Mouse (Mus musculus): Measurements from ENCODE around the gene Agtpbp1. TPM values are rescaled to one million over a fixed set of nuclear protein-coding genes. Genes with fewer than 3 reads are reported as not detected.
"Not testable (repeated sequence)": the region's sequence is repeated elsewhere in the genome, so short reads cannot be mapped to it uniquely, and the experiment has no call there.

Gene Agtpbp1
- polyA plus RNA-seq, 1 experiment from 2014 or later, result 24.6 TPM

DNA sequence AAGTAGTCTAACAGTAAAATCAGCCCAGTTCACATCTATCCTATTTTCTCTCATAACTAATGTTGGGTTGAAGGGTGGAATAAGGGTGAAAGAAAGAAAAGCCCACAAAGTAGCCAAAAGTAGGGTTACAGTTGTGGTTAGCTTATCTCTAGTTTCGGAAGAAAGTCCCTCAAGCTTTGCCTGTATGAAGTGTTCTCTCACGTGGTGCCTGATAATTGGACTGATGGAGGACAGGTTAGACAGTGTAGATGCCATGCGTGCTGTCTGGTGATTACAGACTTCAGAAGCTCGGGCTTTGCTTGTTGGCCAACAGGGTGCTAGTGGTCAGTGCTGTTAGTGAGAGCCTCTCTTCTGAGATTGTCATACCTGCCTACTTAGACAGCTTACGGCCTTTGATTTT is 18.1 kb upstream of the Agtpbp1 start:
- H3K36me3 ChIP-seq (ENCODE audit: inconsistent target), result peaks cover 32% of the 10 kb centered on the region
- H3K79me2 ChIP-seq (ENCODE audit: inconsistent target), result no peaks in the 10 kb centered on the region
- 98% methylated on average over 5 of the region's 5 CpGs for WGBS (ENCODE audit: missing documents)
- no peak overlapping the region for H3K27ac ChIP-seq
- no peak overlapping the region for H3K4me3 ChIP-seq (ENCODE audit: inconsistent target)

DNA sequence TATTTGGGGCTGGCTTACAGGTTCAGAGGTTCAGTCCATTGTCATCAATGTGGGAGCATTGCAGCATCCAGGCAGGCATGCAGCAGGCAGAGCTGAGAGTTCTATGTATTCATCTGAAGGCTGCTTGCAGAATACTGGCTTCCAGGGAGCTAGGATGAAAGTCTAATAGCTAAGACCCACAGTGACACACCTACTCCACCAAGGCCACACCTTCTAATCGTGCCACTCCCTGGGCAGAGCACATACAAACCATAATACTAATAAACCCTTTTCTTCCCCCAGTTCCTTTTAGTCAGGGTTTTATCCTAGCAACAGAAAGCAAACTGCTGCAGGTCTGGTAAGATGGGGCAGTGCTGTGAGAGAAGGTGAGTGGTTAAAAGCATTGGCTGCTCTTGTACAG is 7.6 kb upstream of the Agtpbp1 start:
- Histone ChIP-seq H3K36me3 (ENCODE audit: inconsistent target) (peaks cover 28% of the 10 kb centered on the region; the same call in 1 of the 2 replicates), H3K4me3 (ENCODE audit: inconsistent target) (no peak overlapping the region), H3K27ac (no peak overlapping the region), H3K79me2 (ENCODE audit: inconsistent target) (peaks cover 10% of the 10 kb centered on the region; the same call in 1 of the 2 replicates)
- WGBS (ENCODE audit: missing documents), result 92% methylated on average over 1 of the region's 1 CpGs

DNA sequence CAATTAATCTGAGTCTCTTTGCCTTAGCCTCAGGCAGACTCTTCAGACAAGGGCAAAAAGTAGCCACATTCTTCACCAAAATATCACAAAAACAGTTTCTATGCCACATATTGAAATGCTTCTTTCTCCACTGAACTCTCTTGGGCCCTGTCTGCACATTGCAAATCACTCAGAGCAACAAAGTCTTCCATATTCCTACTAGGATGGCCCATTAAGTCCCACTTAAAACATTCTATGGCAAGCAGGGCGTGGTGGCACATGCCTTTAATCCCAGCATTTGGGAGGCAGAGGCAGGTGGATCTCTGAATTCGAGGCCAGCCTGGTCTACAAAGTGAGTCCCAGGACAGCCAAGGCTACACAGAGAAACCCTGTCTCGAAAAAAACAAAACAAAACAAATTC is 7.0 kb upstream of the Agtpbp1 start:
- 96% methylated on average over 3 of the region's 3 CpGs for WGBS (ENCODE audit: missing documents)
- H3K27ac ChIP-seq; H3K4me3 ChIP-seq (ENCODE audit: inconsistent target): not testable (repeated sequence)
- H3K79me2 ChIP-seq (ENCODE audit: inconsistent target), result peaks cover 16% of the 10 kb centered on the region; the same call in 1 of the 2 replicates
- H3K36me3 ChIP-seq (ENCODE audit: inconsistent target), result peaks cover 28% of the 10 kb centered on the region; the same call in 1 of the 2 replicates

DNA sequence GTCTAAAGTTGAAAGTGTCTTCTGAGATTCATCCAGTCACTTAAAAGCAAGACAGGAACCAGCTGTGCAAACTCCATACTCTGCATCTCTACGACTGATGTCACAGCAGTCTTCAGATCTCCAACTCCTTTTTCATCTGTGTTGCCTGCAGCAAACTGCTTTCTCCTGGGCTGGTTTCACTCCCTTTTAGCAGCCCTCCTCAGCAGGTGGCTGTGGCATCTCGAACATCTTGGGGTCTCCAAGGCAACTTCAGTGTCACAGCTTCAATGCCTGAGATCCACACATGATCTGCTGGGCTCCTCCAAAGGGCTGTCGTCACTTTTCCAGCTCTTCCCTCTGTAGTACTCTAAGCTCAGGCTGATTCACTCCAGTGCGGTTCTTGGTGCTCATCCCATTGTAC is 5.7 kb upstream of the Agtpbp1 start:
- Histone ChIP-seq H3K36me3 (ENCODE audit: inconsistent target) (peaks cover 28% of the 10 kb centered on the region; the same call in 1 of the 2 replicates), H3K27ac (no peak overlapping the region), H3K79me2 (ENCODE audit: inconsistent target) (peaks cover 28% of the 10 kb centered on the region; the same call in 1 of the 2 replicates), H3K4me3 (ENCODE audit: inconsistent target) (no peak overlapping the region)
- WGBS (ENCODE audit: missing documents), result 93% methylated on average over 4 of the region's 4 CpGs

DNA sequence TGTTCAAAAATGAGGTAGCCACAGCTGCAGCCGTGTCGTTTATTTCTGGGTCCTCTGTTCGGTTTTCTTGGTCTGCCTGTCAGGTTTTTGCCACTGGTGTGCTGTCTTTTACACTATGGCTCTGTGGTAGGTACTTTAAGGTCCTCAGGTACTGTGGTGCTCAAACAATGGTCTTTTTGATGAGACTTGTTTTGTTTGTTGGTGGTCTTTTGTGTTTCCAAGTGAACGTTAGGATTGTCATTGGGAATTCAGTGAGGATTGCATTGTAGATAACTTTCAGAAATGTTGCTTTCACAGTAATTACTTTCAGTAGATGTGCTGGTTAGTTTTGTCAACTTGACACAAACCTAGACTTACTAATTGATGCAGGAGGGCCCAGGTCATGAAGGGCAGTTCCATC is 4.6 kb upstream of the Agtpbp1 start:
- H3K79me2 ChIP-seq (ENCODE audit: inconsistent target), result peaks cover 29% of the 10 kb centered on the region; the same call in 1 of the 2 replicates
- WGBS (ENCODE audit: missing documents), result 95% methylated on average over 4 of the region's 4 CpGs
- H3K36me3 ChIP-seq (ENCODE audit: inconsistent target), result peaks cover 28% of the 10 kb centered on the region; the same call in 1 of the 2 replicates
- no peak overlapping the region for H3K4me3 ChIP-seq (ENCODE audit: inconsistent target)
- H3K27ac ChIP-seq, result no peak overlapping the region

DNA sequence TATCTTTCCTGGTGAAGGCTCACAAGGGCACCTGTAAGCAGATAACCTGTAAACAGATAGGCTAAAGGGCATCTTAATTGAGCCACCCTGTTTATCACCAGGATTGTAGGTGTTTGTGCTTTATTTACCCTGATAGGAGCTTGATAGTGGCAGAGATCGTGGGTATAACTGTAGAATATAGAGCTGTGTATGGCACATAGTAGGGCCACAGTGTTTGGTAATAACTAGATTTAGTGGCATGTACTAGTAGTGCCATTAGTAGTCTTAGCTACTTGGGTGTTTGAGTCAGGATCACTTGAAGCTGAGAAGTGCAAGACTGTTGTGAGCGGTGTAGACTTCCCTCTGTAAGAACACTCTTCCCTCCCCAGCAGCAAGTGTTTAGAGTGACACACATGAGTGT is 2.2 kb upstream of the Agtpbp1 start:
- 92% methylated on average over 2 of the region's 2 CpGs for WGBS (ENCODE audit: missing documents)
- Histone ChIP-seq H3K79me2 (ENCODE audit: inconsistent target) (peaks cover 24% of the 10 kb centered on the region; the same call in 1 of the 2 replicates), H3K4me3 (ENCODE audit: inconsistent target) (no peak overlapping the region), H3K27ac (no peak overlapping the region), H3K36me3 (ENCODE audit: inconsistent target) (peaks cover 22% of the 10 kb centered on the region; the same call in 1 of the 2 replicates)

DNA sequence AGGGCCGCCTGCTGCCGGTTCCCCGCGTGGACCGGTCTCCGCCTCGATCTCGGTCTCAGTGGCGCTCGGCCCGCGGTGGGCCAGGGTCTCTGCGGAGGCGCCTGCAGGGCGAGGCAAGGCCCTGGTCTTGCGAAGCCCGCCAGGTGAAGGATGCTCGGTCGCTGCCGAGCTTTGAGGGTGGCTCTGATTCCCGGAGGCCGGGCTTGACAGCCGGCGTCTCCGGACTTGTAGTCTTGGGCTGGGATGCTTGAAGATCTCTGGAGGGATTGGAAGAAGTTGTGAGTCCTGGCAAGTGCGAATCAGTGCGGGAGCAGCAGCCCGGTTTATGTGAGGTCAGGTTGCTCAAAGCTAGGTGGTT is 600 bp upstream of the Agtpbp1 start:
- peaks cover 24% of the 10 kb centered on the region; the same call in 1 of the 2 replicates for H3K79me2 ChIP-seq (ENCODE audit: inconsistent target)
- H3K4me3 ChIP-seq (ENCODE audit: inconsistent target), result peak overlapping the region; percentile 54
- H3K36me3 ChIP-seq (ENCODE audit: inconsistent target), result 0 out of 2 replicates have a peak, but pooled peaks cover 8% of the 10 kb centered on the region
- no peak overlapping the region for H3K27ac ChIP-seq
- WGBS (ENCODE audit: missing documents), result 0% methylated on average over 24 of the region's 28 CpGs

DNA sequence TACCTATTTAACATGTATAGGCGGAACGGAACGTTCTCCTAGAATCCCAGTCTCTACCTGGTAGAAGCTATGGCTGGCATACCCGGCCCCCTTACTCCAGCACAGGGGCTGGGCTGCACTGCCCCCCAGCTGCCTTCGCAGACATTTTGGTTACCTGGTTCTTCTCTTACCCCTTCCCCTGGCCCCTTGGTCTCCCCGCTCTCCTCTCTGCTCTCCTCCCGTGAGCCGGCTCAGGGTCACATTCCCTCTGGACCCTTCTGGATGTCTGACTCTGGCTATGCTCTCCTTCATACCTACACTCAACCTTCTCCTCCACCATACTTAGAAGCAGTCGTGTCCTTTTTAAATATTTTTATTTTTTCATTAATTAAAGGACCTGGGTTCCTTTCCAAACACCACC is 546 bp downstream of the Agtpbp1 start:
- Histone ChIP-seq H3K27ac (peak overlapping the region; percentile 43), H3K36me3 (ENCODE audit: inconsistent target) (0 out of 2 replicates have a peak, but pooled peaks cover 7% of the 10 kb centered on the region), H3K79me2 (ENCODE audit: inconsistent target) (peaks cover 24% of the 10 kb centered on the region; the same call in 1 of the 2 replicates), H3K4me3 (ENCODE audit: inconsistent target) (peak overlapping the region; percentile 35)
- WGBS (ENCODE audit: missing documents), result 9% methylated on average over 9 of the region's 9 CpGs

DNA sequence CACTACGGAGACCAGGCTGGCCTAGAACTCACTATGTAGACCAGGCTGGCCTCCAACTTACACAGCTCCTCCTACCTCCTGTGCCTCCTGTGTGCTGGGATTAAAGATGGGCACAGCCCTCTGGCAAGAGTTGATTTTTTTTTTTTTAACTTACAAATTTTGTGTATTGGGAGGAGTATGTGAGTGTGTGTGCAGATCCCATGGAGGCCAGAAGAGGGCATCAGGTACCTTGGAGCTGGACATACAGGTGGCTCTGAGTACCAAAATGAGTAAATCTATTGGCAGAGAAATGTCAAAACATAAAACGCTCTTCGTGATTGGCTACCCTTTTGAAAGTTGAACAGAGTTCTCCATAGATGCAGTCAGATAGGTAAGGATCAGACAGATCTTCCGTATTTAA is 4.1 kb downstream of the Agtpbp1 start:
- Histone ChIP-seq H3K79me2 (ENCODE audit: inconsistent target) (peaks cover 3% of the 10 kb centered on the region; the same call in 1 of the 2 replicates), H3K27ac (no peak overlapping the region), H3K4me3 (ENCODE audit: inconsistent target) (no peak overlapping the region), H3K36me3 (ENCODE audit: inconsistent target) (no peaks in the 10 kb centered on the region)
- 91% methylated on average over 4 of the region's 4 CpGs for WGBS (ENCODE audit: missing documents)

DNA sequence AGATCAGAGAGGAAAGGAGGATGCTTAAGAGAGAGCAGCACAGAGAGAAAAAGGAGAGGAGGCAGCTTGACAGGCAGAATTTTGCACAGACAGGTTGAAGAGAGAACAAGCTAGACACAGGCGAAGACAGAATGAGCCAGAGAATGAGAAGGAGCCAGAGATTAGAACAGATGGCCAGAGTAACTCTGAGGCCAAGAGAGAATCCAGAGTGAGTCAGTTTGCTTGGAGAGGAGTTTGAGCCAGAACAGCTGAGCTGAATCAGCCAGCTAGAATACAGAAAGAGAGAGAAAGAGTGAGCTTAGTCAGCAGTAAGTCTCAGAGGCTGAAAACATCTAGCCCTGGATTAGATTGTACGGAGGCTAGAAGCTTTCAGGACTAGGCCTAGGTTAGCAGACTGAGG is 12.5 kb downstream of the Agtpbp1 start:
- Histone ChIP-seq H3K79me2 (ENCODE audit: inconsistent target) (no peaks in the 10 kb centered on the region), H3K36me3 (ENCODE audit: inconsistent target) (no peaks in the 10 kb centered on the region), H3K27ac (no peak overlapping the region), H3K4me3 (ENCODE audit: inconsistent target) (no peak overlapping the region)
- WGBS (ENCODE audit: missing documents), result 95% methylated on average over 2 of the region's 2 CpGs

DNA sequence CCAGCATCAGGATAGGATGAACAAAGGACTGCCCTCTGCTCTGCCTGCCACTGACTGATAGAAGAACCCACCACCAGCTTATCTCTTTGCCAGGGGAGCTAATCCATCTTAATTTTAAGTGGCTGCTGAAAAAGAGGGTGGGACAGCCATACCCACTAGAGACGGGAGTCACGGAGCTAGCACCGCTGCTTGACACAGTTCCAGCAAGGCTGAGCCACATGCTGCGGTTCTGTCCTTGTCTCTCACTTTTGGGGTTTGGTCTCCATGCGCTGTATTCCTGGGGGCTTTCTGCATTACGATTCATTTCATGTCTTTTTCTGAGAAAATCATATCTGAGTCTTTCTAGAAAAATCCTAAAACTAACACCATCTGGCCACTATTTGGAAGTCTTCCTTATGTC is 13.9 kb downstream of the Agtpbp1 start:
- Histone ChIP-seq H3K27ac (no peak overlapping the region), H3K4me3 (ENCODE audit: inconsistent target) (no peak overlapping the region), H3K36me3 (ENCODE audit: inconsistent target) (no peaks in the 10 kb centered on the region), H3K79me2 (ENCODE audit: inconsistent target) (no peaks in the 10 kb centered on the region)
- WGBS (ENCODE audit: missing documents), result 98% methylated on average over 6 of the region's 6 CpGs

DNA sequence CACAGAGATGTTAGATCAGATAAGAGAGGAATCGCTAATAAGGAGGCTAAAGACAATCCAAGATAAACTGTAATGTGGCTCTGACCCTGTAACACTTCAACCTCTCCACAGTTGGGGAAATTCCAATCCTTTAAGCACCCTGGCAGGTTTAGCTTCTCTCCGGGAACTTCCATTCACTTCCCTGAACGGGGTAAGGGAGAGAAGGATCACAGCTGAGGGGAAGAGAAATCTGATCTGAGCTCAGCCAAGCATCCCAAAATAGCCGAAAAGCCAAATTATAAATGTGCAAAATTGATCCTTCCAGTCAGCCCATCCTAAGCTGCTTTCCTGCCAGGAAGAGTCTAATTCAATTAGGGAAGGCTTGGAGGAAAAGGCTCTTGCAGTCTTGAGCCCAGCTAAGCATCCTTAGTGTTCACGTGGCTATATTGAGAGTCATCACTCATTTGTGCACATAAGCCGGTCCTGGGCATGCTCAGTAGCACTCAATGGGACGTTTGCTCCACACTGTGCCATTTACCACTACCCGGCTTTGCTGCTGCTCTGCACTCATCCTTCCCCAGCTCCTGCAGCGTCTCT is 19.0 kb downstream of the Agtpbp1 start:
- Histone ChIP-seq H3K36me3 (ENCODE audit: inconsistent target) (no peaks in the 10 kb centered on the region), H3K79me2 (ENCODE audit: inconsistent target) (no peaks in the 10 kb centered on the region), H3K4me3 (ENCODE audit: inconsistent target) (no peak overlapping the region), H3K27ac (no peak overlapping the region)
- 95% methylated on average over 9 of the region's 9 CpGs for WGBS (ENCODE audit: missing documents)

DNA sequence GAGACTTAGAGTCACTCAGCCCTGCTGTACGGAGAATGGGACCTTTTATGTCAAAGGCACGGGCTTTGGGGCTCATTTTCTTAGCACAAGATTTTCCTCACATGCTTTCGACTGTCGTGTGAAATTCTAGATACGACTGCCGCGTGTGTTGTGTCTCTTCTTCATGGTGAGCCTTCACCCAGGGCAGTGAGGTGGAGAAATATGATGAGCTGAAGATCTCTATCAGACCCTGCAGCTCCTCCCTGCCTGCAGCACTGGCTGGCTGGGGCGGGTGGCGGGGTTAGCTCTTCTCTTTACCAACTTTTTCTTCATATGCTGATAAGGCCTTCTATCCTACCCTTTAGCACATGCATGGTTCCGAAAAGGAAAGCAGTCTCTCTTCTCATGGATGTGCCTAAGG is 20.1 kb downstream of the Agtpbp1 start:
- H3K4me3 ChIP-seq (ENCODE audit: inconsistent target), result no peak overlapping the region
- no peaks in the 10 kb centered on the region for H3K36me3 ChIP-seq (ENCODE audit: inconsistent target)
- H3K79me2 ChIP-seq (ENCODE audit: inconsistent target), result no peaks in the 10 kb centered on the region
- no peak overlapping the region for H3K27ac ChIP-seq
- WGBS (ENCODE audit: missing documents), result 90% methylated on average over 10 of the region's 10 CpGs

DNA sequence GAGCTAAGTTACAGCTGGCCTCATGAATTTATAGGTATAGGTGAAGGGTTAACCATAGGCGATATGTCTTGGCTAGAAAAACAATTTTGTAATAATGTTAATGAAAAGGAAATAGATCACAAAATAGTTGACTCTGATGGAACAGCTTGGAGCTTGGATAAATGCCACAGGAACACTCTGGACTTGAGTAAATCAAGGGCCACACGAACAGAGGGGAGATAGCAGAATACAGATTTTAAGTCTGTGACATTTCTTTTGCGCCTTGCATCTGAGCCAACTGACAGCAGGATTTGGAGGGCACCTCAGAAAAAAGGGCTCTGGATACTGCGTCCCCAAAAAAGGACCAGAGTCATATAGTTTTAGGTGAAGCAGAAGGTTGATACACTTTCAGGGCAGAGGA is 20.5 kb downstream of the Agtpbp1 start:
- Histone ChIP-seq H3K36me3 (ENCODE audit: inconsistent target) (no peaks in the 10 kb centered on the region), H3K79me2 (ENCODE audit: inconsistent target) (no peaks in the 10 kb centered on the region), H3K27ac (no peak overlapping the region), H3K4me3 (ENCODE audit: inconsistent target) (no peak overlapping the region)
- WGBS (ENCODE audit: missing documents), result 96% methylated on average over 4 of the region's 4 CpGs

DNA sequence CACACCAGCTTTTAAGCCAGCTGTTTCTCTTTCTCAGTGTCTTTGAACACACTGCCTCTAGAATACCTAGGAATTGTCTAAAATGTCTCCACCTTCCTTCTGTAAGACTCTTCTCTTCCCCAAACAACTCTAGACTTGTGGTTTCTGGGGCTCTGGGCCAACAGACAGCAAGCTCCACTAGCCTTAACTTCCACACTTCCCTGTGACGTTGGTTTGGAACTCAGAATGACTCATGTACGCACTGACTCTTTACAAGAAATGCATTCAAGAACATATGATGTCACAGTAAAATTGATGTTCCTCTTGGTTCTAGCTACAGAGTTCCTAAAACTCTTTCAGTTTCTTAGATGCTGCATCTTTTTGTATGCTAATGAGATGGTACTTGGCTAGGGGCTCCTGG is 22.6 kb downstream of the Agtpbp1 start:
- Histone ChIP-seq H3K79me2 (ENCODE audit: inconsistent target) (no peaks in the 10 kb centered on the region), H3K27ac (no peak overlapping the region), H3K4me3 (ENCODE audit: inconsistent target) (no peak overlapping the region), H3K36me3 (ENCODE audit: inconsistent target) (no peaks in the 10 kb centered on the region)
- 13% methylated on average over 2 of the region's 2 CpGs for WGBS (ENCODE audit: missing documents)

DNA sequence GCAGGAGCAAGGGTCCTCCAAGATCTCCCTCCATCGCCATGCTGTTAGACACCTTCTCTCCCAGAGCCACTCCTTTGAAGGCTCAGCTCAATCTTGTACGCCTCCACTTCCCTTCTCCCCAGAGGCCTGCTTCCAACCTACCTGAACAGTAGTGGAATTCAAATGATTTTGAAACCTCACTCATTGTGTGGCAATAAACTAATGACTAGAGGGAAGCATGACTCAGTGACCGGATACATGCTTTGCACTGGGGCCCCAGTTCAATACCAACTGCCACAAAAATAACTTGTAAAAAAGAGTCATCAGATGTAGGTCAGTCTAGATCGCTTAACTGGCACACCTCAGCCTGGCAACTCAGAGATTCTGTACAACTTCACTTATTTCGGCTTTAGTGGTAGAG is 26.3 kb downstream of the Agtpbp1 start:
- WGBS (ENCODE audit: missing documents), result 45% methylated on average over 5 of the region's 5 CpGs
- peaks cover 29% of the 10 kb centered on the region for H3K79me2 ChIP-seq (ENCODE audit: inconsistent target)
- H3K27ac ChIP-seq, result peak overlapping the region; percentile 40
- no peaks in the 10 kb centered on the region for H3K36me3 ChIP-seq (ENCODE audit: inconsistent target)
- H3K4me3 ChIP-seq (ENCODE audit: inconsistent target), result no peak overlapping the region
